Mouse (Mus musculus) embryo, embryonic 9.5 days (tissue): ENCODE results near the gene Eef1akmt2.
A peak's percentile ranks its signal among the peaks of the same experiment; 100 is the strongest.

ENCODE experiments used
- DNase-seq: peaks from one replicate; pipeline ENCODE4 v3.0.0-alpha.2; 2017; ENCODE audit errors: extremely low spot score

The Eef1akmt2 gene

GRCm38 (mm10) chr7:132866316-132866715 lies 13.8 kb upstream of the Eef1akmt2 start:
- DNase-seq: no peak

GRCm38 (mm10) chr7:132859042-132859958 lies 6.8 kb upstream of the Eef1akmt2 start, which contains the start of gene Abraxas2:
TSS of gene Abraxas2 (plus strand) at chr7:132859225.
- DNase-seq: peak; percentile 88

- DNase-seq: no peak
These were observed 5.7 kb upstream of the Eef1akmt2 start for GRCm38 (mm10) chr7:132858043-132858608.

GRCm38 (mm10) chr7:132856083-132856482 lies 3.6 kb upstream of the Eef1akmt2 start:
- DNase-seq: no peak

GRCm38 (mm10) chr7:132853946-132854345 lies 1.5 kb upstream of the Eef1akmt2 start:
- DNase-seq: no peak

- DNase-seq: no peak
These were observed 888 bp upstream of the Eef1akmt2 start for GRCm38 (mm10) chr7:132853361-132853760.

GRCm38 (mm10) chr7:132843152-132843551 lies 9.3 kb downstream of the Eef1akmt2 start:
- DNase-seq: no peak

GRCm38 (mm10) chr7:132842455-132842854 lies 10.0 kb downstream of the Eef1akmt2 start:
- DNase-seq: no peak

GRCm38 (mm10) chr7:132841287-132841686 lies 11.2 kb downstream of the Eef1akmt2 start:
- no peak for DNase-seq

- no peak for DNase-seq
These were observed 21.5 kb downstream of the Eef1akmt2 start for GRCm38 (mm10) chr7:132830955-132831354.

- no peak for DNase-seq
These were observed 28.0 kb downstream of the Eef1akmt2 start for GRCm38 (mm10) chr7:132824346-132825022.

- DNase-seq: no peak
These were observed 28.6 kb downstream of the Eef1akmt2 start for GRCm38 (mm10) chr7:132823832-132824231.

GRCm38 (mm10) chr7:132820692-132821091 lies 31.8 kb downstream of the Eef1akmt2 start:
- no peak for DNase-seq

- no peak for DNase-seq
These were observed 35.4 kb downstream of the Eef1akmt2 start for GRCm38 (mm10) chr7:132817056-132817455.

- no peak for DNase-seq
These were observed 35.9 kb downstream of the Eef1akmt2 start for GRCm38 (mm10) chr7:132816528-132816927.

GRCm38 (mm10) chr7:132815081-132815480 lies 37.4 kb downstream of the Eef1akmt2 start:
- DNase-seq: peak; percentile 45

- DNase-seq: no peak
These were observed 38.4 kb downstream of the Eef1akmt2 start for GRCm38 (mm10) chr7:132814089-132814450.

GRCm38 (mm10) chr7:132813416-132814088 lies 38.9 kb downstream of the Eef1akmt2 start, which contains the start of gene Fam53b:
TSS of gene Fam53b (minus strand) at chr7:132813886.
- peak; percentile 79 for DNase-seq

GRCm38 (mm10) chr7:132812619-132813415 lies 39.7 kb downstream of the Eef1akmt2 start:
- peak; percentile 49 for DNase-seq

GRCm38 (mm10) chr7:132811716-132812618 lies 40.5 kb downstream of the Eef1akmt2 start:
- DNase-seq: peak; percentile 56
